In the genomic region with DNA sequence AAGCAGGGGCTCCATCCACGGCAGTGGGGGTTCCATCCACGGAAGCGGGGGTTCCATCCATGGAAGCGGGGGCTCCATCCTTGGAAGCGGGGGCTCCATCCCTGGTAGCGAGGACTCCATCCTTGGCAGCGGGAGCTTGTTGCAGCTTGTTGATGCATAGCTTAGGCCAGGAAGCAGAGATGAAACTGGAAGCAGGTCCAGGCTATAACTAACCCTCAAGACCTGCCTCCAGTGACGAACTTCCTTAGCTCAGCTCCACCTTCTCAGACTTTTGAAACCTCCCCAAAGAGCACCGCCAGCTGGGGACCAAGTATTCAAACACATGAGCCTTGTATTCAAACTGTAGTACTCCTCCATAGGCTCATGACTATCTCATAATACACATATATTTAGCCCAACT, we compare ENCODE assay signal across 31 mouse cellular contexts.
"Had no signal": no experiment of that assay in that cellular context is flagged by ENCODE, and none has a peak within 500 bp of the region (broad histone marks: within the 10 kb centered on the region; RNA-seq: fewer than 3 reads in every experiment).

No protein-coding gene starts in this region.

- DNase-seq: heart, postnatal 10 days; heart, postnatal 14 days; heart, postnatal 36 days; heart, postnatal 4 days; kidney, adult 11 months; kidney, adult 18-20 months; kidney, adult 2 months; kidney, adult 8-10 months; kidney, adult 9 months; kidney, postnatal 10 days; kidney, postnatal 14 days; kidney, postnatal 25 days; kidney, postnatal 36 days; kidney, postnatal 4 days; layer of hippocampus, adult 9-11 months; layer of hippocampus, postnatal 36 days had no signal

- H3K27me3 ChIP-seq: heart, embryonic 12.5 days; heart, embryonic 13.5 days; heart, embryonic 15.5 days; intestine, embryonic 15.5 days had no signal

- H3K4me2 ChIP-seq: heart, embryonic 11.5 days; heart, embryonic 12.5 days; heart, embryonic 13.5 days; heart, embryonic 15.5 days; hindbrain, embryonic 12.5 days; hindbrain, embryonic 13.5 days; hindbrain, embryonic 14.5 days; hindbrain, embryonic 15.5 days; intestine, embryonic 15.5 days; kidney, embryonic 15.5 days had no signal

- H3K27ac ChIP-seq: heart, embryonic 10.5 days; heart, embryonic 13.5 days; heart, embryonic 15.5 days; hindbrain, embryonic 10.5 days; hindbrain, embryonic 12.5 days; hindbrain, embryonic 13.5 days; hindbrain, embryonic 14.5 days; hindbrain, embryonic 15.5 days; hindbrain, postnatal 0 days; intestine, embryonic 15.5 days; kidney, embryonic 15.5 days; kidney, postnatal 0 days; layer of hippocampus, adult 2 months had no signal

- H3K9ac ChIP-seq: heart, embryonic 12.5 days; heart, embryonic 13.5 days; heart, embryonic 15.5 days; hindbrain, embryonic 12.5 days; hindbrain, embryonic 13.5 days; hindbrain, embryonic 14.5 days; hindbrain, embryonic 15.5 days; intestine, embryonic 15.5 days; kidney, embryonic 15.5 days had no signal

- H3K4me3 ChIP-seq: heart, embryonic 10.5 days; heart, embryonic 12.5 days; heart, embryonic 13.5 days; heart, embryonic 15.5 days; hindbrain, embryonic 10.5 days; hindbrain, embryonic 12.5 days; hindbrain, embryonic 13.5 days; hindbrain, embryonic 15.5 days; intestine, embryonic 15.5 days; kidney, embryonic 15.5 days; layer of hippocampus, adult 2 months had no signal

- H3K9me3 ChIP-seq: heart, embryonic 10.5 days; heart, embryonic 12.5 days; heart, embryonic 13.5 days; heart, embryonic 15.5 days; hindbrain, embryonic 10.5 days; hindbrain, embryonic 12.5 days; hindbrain, embryonic 13.5 days; hindbrain, embryonic 15.5 days; intestine, embryonic 15.5 days; kidney, embryonic 15.5 days had no signal

- H3K4me1 ChIP-seq: heart, embryonic 10.5 days; heart, embryonic 12.5 days; heart, embryonic 13.5 days; heart, embryonic 15.5 days; hindbrain, embryonic 10.5 days; hindbrain, embryonic 12.5 days; hindbrain, embryonic 13.5 days; hindbrain, embryonic 15.5 days; intestine, embryonic 15.5 days; kidney, embryonic 15.5 days had no signal

- H3K36me3 ChIP-seq: heart, embryonic 10.5 days; heart, embryonic 12.5 days; heart, embryonic 13.5 days; heart, embryonic 15.5 days; hindbrain, embryonic 10.5 days; hindbrain, embryonic 12.5 days; hindbrain, embryonic 13.5 days; hindbrain, embryonic 15.5 days; intestine, embryonic 15.5 days; kidney, embryonic 15.5 days had no signal
